Mouse (Mus musculus) liver, embryonic 14.5 days (tissue): ENCODE results near the gene Rel.

Experiments
- CTCF ChIP-seq: IDR thresholded peaks from 2 replicates; pipeline ENCODE4 v1.5.1; 2016; ENCODE audit warnings: antibody characterized with exemption, low read depth, control low read depth
- EP300 ChIP-seq: IDR thresholded peaks from 2 replicates; pipeline ENCODE4 v1.6.1; 2016; ENCODE audit warnings: antibody characterized with exemption, low read depth

DNA sequence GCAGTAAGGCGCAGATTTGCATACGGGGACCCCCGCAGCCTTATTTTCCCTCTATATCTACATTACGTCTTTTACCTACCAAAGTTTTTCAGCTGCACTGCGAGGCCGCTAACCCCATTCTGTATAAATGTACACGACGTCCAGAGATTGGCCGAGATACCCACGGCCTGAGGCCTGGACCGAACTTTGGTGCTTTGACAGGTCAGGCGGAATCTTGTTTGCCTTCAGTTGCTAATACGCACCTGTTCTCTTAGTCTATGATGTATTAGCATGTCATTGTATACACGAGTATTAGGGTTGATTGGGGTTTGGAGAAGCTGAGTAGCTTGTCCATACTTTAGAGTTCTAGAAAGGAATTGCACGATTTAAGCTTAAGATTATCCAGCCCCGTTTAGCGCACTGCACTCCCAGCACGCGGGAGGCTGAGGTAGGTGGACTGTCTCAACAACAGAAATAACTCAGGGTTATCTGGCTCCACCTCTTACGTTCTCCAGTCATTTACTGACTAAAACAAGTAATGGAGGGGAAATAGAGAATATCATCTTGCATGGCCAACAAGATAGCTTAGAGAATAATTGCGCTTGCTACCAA is 832 bp upstream of the Rel start:
- TF ChIP-seq CTCF (no peak), EP300 (no peak)
